Mouse (Mus musculus): Measurements from ENCODE around the gene Avil. TPM values are rescaled to one million over a fixed set of nuclear protein-coding genes. Genes with fewer than 3 reads are reported as not detected.

Gene Avil
- total and polyA plus RNA-seq, 3 experiments, result 2.7 to 20.0 (median 8.2) TPM

DNA sequence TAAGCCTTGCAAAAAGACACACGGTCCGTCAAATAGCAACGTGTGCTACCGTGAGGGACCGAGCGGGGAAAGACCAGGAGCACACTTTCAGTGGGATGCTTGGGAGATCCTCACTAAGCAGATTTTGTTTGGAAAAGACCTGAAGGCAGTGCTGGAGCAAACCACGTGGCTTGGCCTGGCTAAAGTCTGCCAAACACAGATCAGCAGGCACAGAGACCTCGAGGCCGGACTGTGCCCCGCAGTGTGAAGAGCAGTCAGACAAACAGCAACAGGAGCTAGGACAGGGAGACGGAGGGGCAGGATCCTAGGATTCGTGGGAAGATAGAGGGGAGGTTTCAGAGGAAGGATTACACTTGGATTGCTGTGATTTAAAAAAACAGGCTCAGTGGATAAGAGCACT lies 35.8 kb downstream of the Avil start:
- H3K4me3 ChIP-seq (replicated peaks in 1 of 3; ENCODE audit: low read depth in 2 of 3, low read length in 2 of 3, poor library complexity in 1 of 3), result no peak overlapping the region
- dilution Hi-C loops (cut with MboI; ENCODE audit: extremely low pct_ligation_motif_present, extremely low pct_unique_long_range_greater_than_20kb, low sequenced_read_pairs), result no loop called here
- TF ChIP-seq JUN (IDR thresholded peaks at IDR 0.05; ENCODE audit: insufficient read depth, low read depth, low read length) (no peak), GABPA (IDR thresholded peaks at IDR 0.05; ENCODE audit: insufficient replicate concordance, low read depth, low read length) (no peak), ZC3H11A (IDR thresholded peaks at IDR 0.05; ENCODE audit: low read depth, low read length) (no peak), JUND (conservative IDR thresholded peaks at IDR 0.05; ENCODE audit: low read depth, low read length) (no peak), E2F4 (IDR thresholded peaks at IDR 0.05; ENCODE audit: insufficient replicate concordance, low read depth, low read length) (no peak), MYC (IDR thresholded peaks at IDR 0.05; ENCODE audit: low read depth, low read length) (no peak), NRF1 (IDR thresholded peaks at IDR 0.05; ENCODE audit: low read depth, low read length) (no peak), PAX5 (IDR thresholded peaks at IDR 0.05; ENCODE audit: low read length) (no peak), UBTF (IDR thresholded peaks at IDR 0.05; ENCODE audit: low read depth, low read length) (no peak), MAFK (IDR thresholded peaks at IDR 0.05; ENCODE audit: insufficient replicate concordance, low read length) (no peak), ZKSCAN1 (IDR thresholded peaks at IDR 0.05; ENCODE audit: borderline replicate concordance, low read depth, low read length) (no peak)
- in situ Hi-C loops (cut with MboI; ENCODE audit: low pct_ligation_motif_present, low pct_unique_long_range_greater_than_20kb, low sequenced_read_pairs), result no loop called here
- H3K36me3 ChIP-seq (replicated peaks in 1 of 2; ENCODE audit: control insufficient read depth in 1 of 2, insufficient read depth in 1 of 2, low read length in 1 of 2), result peaks cover 0 to 32% of the 10 kb centered on the region in 2 experiments
- no peak overlapping the region for H3K4me2 ChIP-seq (ENCODE audit: insufficient read depth, low read depth, poor library complexity, severe bottlenecking)
- no peaks in the 10 kb centered on the region for H3K9me3 ChIP-seq (replicated peaks; ENCODE audit: low read length)
- DNase-seq (ENCODE audit: extremely low read depth), result no peak
- H3K4me1 ChIP-seq (ENCODE audit: control insufficient read depth in 1 of 2, insufficient read depth in 2 of 2), result peaks cover 8 to 27% of the 10 kb centered on the region in 2 experiments
- H3K9ac ChIP-seq (ENCODE audit: insufficient read depth, low read depth), result no peak overlapping the region
- H3K79me2 ChIP-seq (replicated peaks; ENCODE audit: control insufficient read depth, extremely low read depth, insufficient read depth, poor library complexity, severe bottlenecking), result no peaks in the 10 kb centered on the region
- no peak overlapping the region for H3K27ac ChIP-seq (ENCODE audit: insufficient read depth, low read depth)
- no peaks in the 10 kb centered on the region for H3K27me3 ChIP-seq (replicated peaks)

DNA sequence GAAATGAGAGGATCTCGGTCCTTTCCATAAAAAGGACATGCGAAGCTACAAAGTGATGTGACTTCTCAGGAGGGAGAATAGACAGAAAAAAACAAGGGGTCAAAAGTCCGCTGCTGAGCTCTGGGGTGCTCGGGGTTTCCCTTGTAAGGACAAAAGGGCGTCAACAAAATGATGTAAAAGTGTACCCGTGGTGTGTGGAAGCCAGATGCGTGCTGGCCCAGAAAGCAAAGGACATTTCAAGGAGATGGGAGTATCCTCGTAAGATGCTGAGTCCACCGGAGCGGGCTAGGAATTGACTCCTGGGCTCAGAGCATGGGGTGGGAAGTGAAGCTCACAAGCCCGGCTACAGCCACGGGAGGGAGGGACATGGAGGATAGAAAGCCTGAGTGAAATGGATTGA lies 37.1 kb downstream of the Avil start:
- peaks cover 8 to 22% of the 10 kb centered on the region in 2 experiments for H3K4me1 ChIP-seq (ENCODE audit: control insufficient read depth in 1 of 2, insufficient read depth in 2 of 2)

More for the DNA sequence above, 37.1 kb downstream of the Avil start:
- dilution Hi-C loops (cut with MboI; ENCODE audit: extremely low pct_ligation_motif_present, extremely low pct_unique_long_range_greater_than_20kb, low sequenced_read_pairs), result no loop called here
- TF ChIP-seq E2F4 (IDR thresholded peaks at IDR 0.05; ENCODE audit: insufficient replicate concordance, low read depth, low read length), result no peak
- no peak for TF ChIP-seq MYC (IDR thresholded peaks at IDR 0.05; ENCODE audit: low read depth, low read length)
- no peak for TF ChIP-seq KAT2A (IDR thresholded peaks at IDR 0.05; ENCODE audit: insufficient replicate concordance, low read length)
- no peak for TF ChIP-seq MEF2A (IDR thresholded peaks at IDR 0.05; ENCODE audit: borderline replicate concordance, low read depth, low read length)
- TF ChIP-seq PAX5 (IDR thresholded peaks at IDR 0.05; ENCODE audit: low read length), result no peak
- TF ChIP-seq MAX (IDR thresholded peaks at IDR 0.05; ENCODE audit: low read length), result no peak
- TF ChIP-seq ZC3H11A (IDR thresholded peaks at IDR 0.05; ENCODE audit: low read depth, low read length), result no peak
- no peak for TF ChIP-seq BHLHE40 (IDR thresholded peaks at IDR 0.05; ENCODE audit: low read depth, low read length)
- no peak for TF ChIP-seq IRF4 (IDR thresholded peaks at IDR 0.05; ENCODE audit: low read depth, low read length)
- TF ChIP-seq RAD21 (IDR thresholded peaks at IDR 0.05; ENCODE audit: low read depth, low read length), result no peak
- no peak for TF ChIP-seq JUN (IDR thresholded peaks at IDR 0.05; ENCODE audit: insufficient read depth, low read depth, low read length)
- no peak for TF ChIP-seq CTCF (conservative IDR thresholded peaks at IDR 0.05 in 1 of 2, IDR thresholded peaks at IDR 0.05 in 1 of 2; ENCODE audit: low read depth in 2 of 2, low read length in 2 of 2)
- no peaks in the 10 kb centered on the region for H3K27me3 ChIP-seq (replicated peaks)
- H3K79me2 ChIP-seq (replicated peaks; ENCODE audit: control insufficient read depth, extremely low read depth, insufficient read depth, poor library complexity, severe bottlenecking), result peaks cover 3% of the 10 kb centered on the region; the same call in 1 of the 2 replicates
- H3K4me3 ChIP-seq (replicated peaks in 1 of 3; ENCODE audit: low read depth in 2 of 3, low read length in 2 of 3, poor library complexity in 1 of 3), result no peak overlapping the region
- H3K9me3 ChIP-seq (replicated peaks; ENCODE audit: low read length), result no peaks in the 10 kb centered on the region
- H3K4me2 ChIP-seq (ENCODE audit: insufficient read depth, low read depth, poor library complexity, severe bottlenecking), result no peak overlapping the region
- in situ Hi-C loops (cut with MboI; ENCODE audit: low pct_ligation_motif_present, low pct_unique_long_range_greater_than_20kb, low sequenced_read_pairs), result no loop called here
- no peak overlapping the region for H3K27ac ChIP-seq (ENCODE audit: insufficient read depth, low read depth)
- peaks cover 0 to 32% of the 10 kb centered on the region in 2 experiments for H3K36me3 ChIP-seq (replicated peaks in 1 of 2; ENCODE audit: control insufficient read depth in 1 of 2, insufficient read depth in 1 of 2, low read length in 1 of 2)
- no peak overlapping the region for H3K9ac ChIP-seq (ENCODE audit: insufficient read depth, low read depth)
- no peak for DNase-seq (ENCODE audit: extremely low read depth)
